Mouse (Mus musculus): ENCODE results near the gene Bcat2. TPM values are rescaled to one million over a fixed set of nuclear protein-coding genes. Genes with fewer than 3 reads are reported as not detected.

The Bcat2 gene
- polyA plus RNA-seq, 1 experiment = 26.3 TPM

- H3K27ac ChIP-seq (ENCODE audit: insufficient read depth, low read depth, low read length) = no peak overlapping the region
- no peak for TF ChIP-seq POLR2A (IDR thresholded peaks at IDR 0.05; ENCODE audit: low read depth, low read length)
- no peak for TF ChIP-seq CTCF (IDR thresholded peaks at IDR 0.05; ENCODE audit: extremely low read depth, insufficient read length, insufficient replicate concordance, low read depth, low read length)
- H3K36me3 ChIP-seq (ENCODE audit: control insufficient read depth, insufficient read depth, low read length) = no peaks in the 10 kb centered on the region
- H3K4me1 ChIP-seq (ENCODE audit: control insufficient read depth, insufficient read depth, insufficient read length, low read length) = peaks cover 4% of the 10 kb centered on the region; the same call in 1 of the 2 replicates
- H3K27me3 ChIP-seq (ENCODE audit: control insufficient read depth, insufficient read depth, low read length) = no peaks in the 10 kb centered on the region; the same call in 1 of the 2 replicates
- 78% methylated on average over 4 of the region's 4 CpGs for WGBS
- H3K4me3 ChIP-seq (ENCODE audit: low read depth, low read length) = no peak overlapping the region
Observed at GRCm38 (mm10) chr7:45595176-45595575, 25.2 kb downstream of the Bcat2 start.

- 90% methylated on average over 1 of the region's 1 CpGs for WGBS
- Histone ChIP-seq H3K36me3 (ENCODE audit: control insufficient read depth, insufficient read depth, low read length) (no peaks in the 10 kb centered on the region), H3K4me1 (ENCODE audit: control insufficient read depth, insufficient read depth, insufficient read length, low read length) (peaks cover 4% of the 10 kb centered on the region; the same call in 1 of the 2 replicates), H3K27me3 (ENCODE audit: control insufficient read depth, insufficient read depth, low read length) (no peaks in the 10 kb centered on the region; the same call in 1 of the 2 replicates), H3K27ac (ENCODE audit: insufficient read depth, low read depth, low read length) (no peak overlapping the region), H3K4me3 (ENCODE audit: low read depth, low read length) (no peak overlapping the region)
- TF ChIP-seq POLR2A (IDR thresholded peaks at IDR 0.05; ENCODE audit: low read depth, low read length) (no peak), CTCF (IDR thresholded peaks at IDR 0.05; ENCODE audit: extremely low read depth, insufficient read length, insufficient replicate concordance, low read depth, low read length) (no peak)
Observed at GRCm38 (mm10) chr7:45596107-45596506, 26.2 kb downstream of the Bcat2 start.

- peaks cover 8% of the 10 kb centered on the region; the same call in 1 of the 2 replicates for H3K4me1 ChIP-seq (ENCODE audit: control insufficient read depth, insufficient read depth, insufficient read length, low read length)
- no peak overlapping the region for H3K27ac ChIP-seq (ENCODE audit: insufficient read depth, low read depth, low read length)
- WGBS = 90% methylated on average over 5 of the region's 5 CpGs
- H3K27me3 ChIP-seq (ENCODE audit: control insufficient read depth, insufficient read depth, low read length) = no peaks in the 10 kb centered on the region; the same call in 1 of the 2 replicates
- TF ChIP-seq CTCF (IDR thresholded peaks at IDR 0.05; ENCODE audit: extremely low read depth, insufficient read length, insufficient replicate concordance, low read depth, low read length) = no peak
- TF ChIP-seq POLR2A (IDR thresholded peaks at IDR 0.05; ENCODE audit: low read depth, low read length) = no peak
- no peaks in the 10 kb centered on the region for H3K36me3 ChIP-seq (ENCODE audit: control insufficient read depth, insufficient read depth, low read length)
- no peak overlapping the region for H3K4me3 ChIP-seq (ENCODE audit: low read depth, low read length)
Observed at GRCm38 (mm10) chr7:45597013-45597412, 27.1 kb downstream of the Bcat2 start.

- 82% methylated on average over 6 of the region's 6 CpGs for WGBS
- no peaks in the 10 kb centered on the region; the same call in 1 of the 2 replicates for H3K27me3 ChIP-seq (ENCODE audit: control insufficient read depth, insufficient read depth, low read length)
Observed at GRCm38 (mm10) chr7:45597527-45597926, 27.6 kb downstream of the Bcat2 start.

GRCm38 (mm10) chr7:45598960-45599879 lies 29.3 kb downstream of the Bcat2 start:
- 30% methylated on average over 18 of the region's 18 CpGs for WGBS

More at GRCm38 (mm10) chr7:45597527-45597926, 27.6 kb downstream of the Bcat2 start:
- Histone ChIP-seq H3K4me1 (ENCODE audit: control insufficient read depth, insufficient read depth, insufficient read length, low read length) (peaks cover 10% of the 10 kb centered on the region; the same call in 1 of the 2 replicates), H3K27ac (ENCODE audit: insufficient read depth, low read depth, low read length) (no peak overlapping the region), H3K36me3 (ENCODE audit: control insufficient read depth, insufficient read depth, low read length) (no peaks in the 10 kb centered on the region), H3K4me3 (ENCODE audit: low read depth, low read length) (no peak overlapping the region)
- TF ChIP-seq CTCF (IDR thresholded peaks at IDR 0.05; ENCODE audit: extremely low read depth, insufficient read length, insufficient replicate concordance, low read depth, low read length) (no peak), POLR2A (IDR thresholded peaks at IDR 0.05; ENCODE audit: low read depth, low read length) (no peak)

GRCm38 (mm10) chr7:45605704-45606289 lies 35.8 kb downstream of the Bcat2 start:
- WGBS = 55% methylated on average over 9 of the region's 9 CpGs
- Histone ChIP-seq H3K4me1 (ENCODE audit: control insufficient read depth, insufficient read depth, insufficient read length, low read length) (0 out of 2 replicates have a peak, but pooled peaks cover 5% of the 10 kb centered on the region), H3K4me3 (ENCODE audit: low read depth, low read length) (no peak overlapping the region), H3K36me3 (ENCODE audit: control insufficient read depth, insufficient read depth, low read length) (no peaks in the 10 kb centered on the region), H3K27ac (ENCODE audit: insufficient read depth, low read depth, low read length) (no peak overlapping the region), H3K27me3 (ENCODE audit: control insufficient read depth, insufficient read depth, low read length) (peaks cover 19% of the 10 kb centered on the region)
- TF ChIP-seq CTCF (IDR thresholded peaks at IDR 0.05; ENCODE audit: extremely low read depth, insufficient read length, insufficient replicate concordance, low read depth, low read length) = no peak
- no peak for TF ChIP-seq POLR2A (IDR thresholded peaks at IDR 0.05; ENCODE audit: low read depth, low read length)

More at GRCm38 (mm10) chr7:45598960-45599879, 29.3 kb downstream of the Bcat2 start:
- Histone ChIP-seq H3K4me1 (ENCODE audit: control insufficient read depth, insufficient read depth, insufficient read length, low read length) (peaks cover 10% of the 10 kb centered on the region; the same call in 1 of the 2 replicates), H3K4me3 (ENCODE audit: low read depth, low read length) (no peak overlapping the region), H3K27me3 (ENCODE audit: control insufficient read depth, insufficient read depth, low read length) (no peaks in the 10 kb centered on the region; the same call in 1 of the 2 replicates), H3K27ac (ENCODE audit: insufficient read depth, low read depth, low read length) (no peak overlapping the region), H3K36me3 (ENCODE audit: control insufficient read depth, insufficient read depth, low read length) (no peaks in the 10 kb centered on the region)
- TF ChIP-seq POLR2A (IDR thresholded peaks at IDR 0.05; ENCODE audit: low read depth, low read length) (no peak), CTCF (IDR thresholded peaks at IDR 0.05; ENCODE audit: extremely low read depth, insufficient read length, insufficient replicate concordance, low read depth, low read length) (no peak)

GRCm38 (mm10) chr7:45609511-45609910 lies 39.6 kb downstream of the Bcat2 start:
- Histone ChIP-seq H3K4me3 (ENCODE audit: low read depth, low read length) (no peak overlapping the region), H3K27ac (ENCODE audit: insufficient read depth, low read depth, low read length) (no peak overlapping the region)

More at GRCm38 (mm10) chr7:45609511-45609910, 39.6 kb downstream of the Bcat2 start:
- Histone ChIP-seq H3K36me3 (ENCODE audit: control insufficient read depth, insufficient read depth, low read length) (no peaks in the 10 kb centered on the region), H3K4me1 (ENCODE audit: control insufficient read depth, insufficient read depth, insufficient read length, low read length) (no peaks in the 10 kb centered on the region), H3K27me3 (ENCODE audit: control insufficient read depth, insufficient read depth, low read length) (peaks cover 21% of the 10 kb centered on the region)
- no peak for TF ChIP-seq CTCF (IDR thresholded peaks at IDR 0.05; ENCODE audit: extremely low read depth, insufficient read length, insufficient replicate concordance, low read depth, low read length)
- 53% methylated on average over 1 of the region's 1 CpGs for WGBS

Measured in small intestine, adult 2 months (tissue).